Mouse (Mus musculus): ENCODE data around the gene Gfy.

Gene Gfy

GRCm38 (mm10) chr7:45148534-45149098, 30.8 kb downstream of the Gfy start:
- DNase-seq (ENCODE audit: low spot score), result no peak

DNA sequence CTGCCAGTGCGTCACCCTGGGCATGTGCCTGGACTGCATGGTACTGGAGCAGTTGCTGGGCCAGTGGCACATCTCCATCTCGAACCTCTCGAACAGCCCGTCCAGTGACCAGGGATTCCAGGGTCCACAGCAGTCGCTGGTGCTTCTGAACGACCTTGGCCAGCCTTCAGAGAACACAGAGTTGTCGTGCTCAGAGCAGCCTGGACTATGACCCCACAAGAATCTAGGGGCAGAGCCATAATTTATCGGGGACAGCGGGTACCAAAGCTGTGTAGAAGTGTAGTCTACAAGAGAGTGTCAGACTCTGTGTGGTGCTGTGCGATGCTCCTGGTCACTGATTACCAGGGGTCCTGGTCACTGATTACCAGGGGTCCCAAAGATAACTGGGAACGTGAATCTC, 31.5 kb downstream of the Gfy start:
- no peak for DNase-seq (ENCODE audit: low spot score)

DNA sequence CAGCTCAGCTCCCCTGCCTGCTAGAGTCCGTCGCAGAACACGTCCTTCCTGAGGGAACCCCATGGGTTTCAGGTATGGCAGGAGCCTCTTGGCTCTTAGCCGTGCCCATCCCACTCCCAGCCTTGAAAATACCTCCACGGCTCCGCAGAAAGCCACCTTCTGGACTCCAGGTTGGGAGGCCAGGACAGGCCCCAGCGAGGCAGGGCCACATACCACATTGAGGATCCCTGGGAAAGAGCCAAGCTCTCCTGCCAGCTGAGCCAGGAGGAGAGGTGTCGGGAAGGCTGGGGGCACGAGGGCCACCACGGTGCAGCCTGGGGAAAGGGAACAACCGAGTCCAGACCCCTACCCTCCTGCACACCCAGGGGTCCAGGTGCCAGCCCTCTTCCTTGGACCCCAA, 32.1 kb downstream of the Gfy start:
- DNase-seq (ENCODE audit: low spot score), result no peak

GRCm38 (mm10) chr7:45145460-45145859, 33.9 kb downstream of the Gfy start:
- DNase-seq (ENCODE audit: low spot score), result no peak

DNA sequence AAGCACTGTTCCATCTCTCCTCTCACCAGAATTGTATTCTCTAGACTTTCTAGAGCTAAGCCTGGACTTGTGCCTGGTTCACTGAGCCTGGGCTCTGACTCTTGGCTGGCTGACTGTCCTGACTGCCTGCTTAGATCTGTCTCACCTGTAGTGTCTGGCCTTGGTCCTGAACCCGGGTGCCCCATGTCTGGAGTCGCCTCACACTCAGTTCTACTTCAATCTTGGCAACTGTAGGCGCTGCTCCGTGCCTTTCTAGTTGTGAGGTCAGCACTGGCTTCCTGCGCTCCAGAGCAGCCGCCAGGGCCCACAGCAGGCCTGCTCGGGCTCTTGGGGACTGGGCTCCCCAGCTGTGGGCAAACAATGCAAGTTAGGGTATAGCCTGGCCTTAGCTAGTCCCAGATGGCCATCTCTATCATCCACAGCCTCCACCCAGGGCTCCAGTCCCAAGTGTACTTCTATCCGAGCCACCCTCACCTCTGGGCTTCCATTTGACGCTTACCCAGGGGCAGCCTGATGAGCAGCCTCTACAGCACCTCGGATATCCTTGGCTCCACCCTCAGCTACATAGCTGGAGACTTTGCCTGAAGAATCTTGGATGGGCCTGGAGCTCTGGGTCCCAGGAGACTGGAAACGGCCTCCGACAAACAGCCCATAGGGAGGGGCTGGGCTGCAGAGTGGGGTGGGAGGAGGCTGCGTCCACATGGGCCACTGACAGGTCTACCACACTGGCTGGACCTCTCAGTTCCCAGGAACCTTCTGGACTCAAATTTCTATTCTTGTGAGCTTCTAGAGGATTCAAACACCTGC, 34.8 kb downstream of the Gfy start:
- DNase-seq (ENCODE audit: low spot score), result no peak

DNA sequence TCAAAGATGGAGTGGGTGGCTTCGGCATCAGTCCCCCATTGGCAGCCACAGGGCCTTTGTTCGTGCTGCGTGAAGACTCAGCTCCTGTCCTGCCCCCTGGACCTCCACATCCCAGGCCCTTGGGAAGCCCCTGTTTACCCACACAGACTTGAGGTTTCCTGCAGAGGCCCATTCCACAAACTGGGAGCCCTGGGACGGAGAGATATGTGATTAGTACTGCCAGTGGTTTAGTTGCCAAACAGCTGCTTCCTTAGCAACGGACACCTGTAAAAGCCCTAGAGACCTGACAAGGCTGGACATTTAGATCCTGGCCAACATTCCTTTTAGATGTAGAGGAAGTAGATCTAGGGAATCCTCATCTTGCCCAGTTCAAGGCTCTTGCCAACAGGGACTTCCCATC, 37.5 kb downstream of the Gfy start:
- no peak for DNase-seq (ENCODE audit: low spot score)

- no peak for DNase-seq (ENCODE audit: low spot score)
Observed at GRCm38 (mm10) chr7:45141319-45141718, 38.0 kb downstream of the Gfy start.

- DNase-seq (ENCODE audit: low spot score), result no peak
Observed at GRCm38 (mm10) chr7:45139904-45140723, 39.3 kb downstream of the Gfy start.

DNA sequence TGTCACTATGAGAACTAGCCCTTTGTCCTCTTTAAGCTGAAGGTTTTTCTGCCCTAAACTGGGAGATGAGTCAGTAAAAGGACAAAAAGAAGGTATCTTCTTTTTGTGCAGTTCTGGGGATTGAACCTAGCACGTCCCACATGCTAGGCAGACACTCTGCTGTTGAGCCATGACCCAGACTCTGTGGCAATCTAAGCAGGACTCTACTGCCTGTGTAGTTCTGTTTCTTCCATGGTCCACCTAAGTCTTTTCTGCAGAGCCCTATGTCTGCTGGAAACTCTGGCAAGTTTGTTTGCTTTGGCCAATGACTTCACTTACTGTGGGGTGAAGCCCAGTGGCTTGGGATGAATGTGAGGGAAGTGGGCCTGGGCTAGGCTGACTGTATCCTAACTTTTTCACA, 41.0 kb downstream of the Gfy start:
- DNase-seq (ENCODE audit: low spot score), result no peak

GRCm38 (mm10) chr7:45137171-45138006, 42.0 kb downstream of the Gfy start:
- DNase-seq (ENCODE audit: low spot score), result no peak

GRCm38 (mm10) chr7:45135993-45136567, 43.3 kb downstream of the Gfy start, which contains the start of the genes Gm45713 and Flt3l:
Gene Gm45713, minus strand, starts transcription at chr7:45136231.
Gene Flt3l, minus strand, starts transcription at chr7:45136432.
- DNase-seq (ENCODE audit: low spot score), result peak; percentile 93

DNA sequence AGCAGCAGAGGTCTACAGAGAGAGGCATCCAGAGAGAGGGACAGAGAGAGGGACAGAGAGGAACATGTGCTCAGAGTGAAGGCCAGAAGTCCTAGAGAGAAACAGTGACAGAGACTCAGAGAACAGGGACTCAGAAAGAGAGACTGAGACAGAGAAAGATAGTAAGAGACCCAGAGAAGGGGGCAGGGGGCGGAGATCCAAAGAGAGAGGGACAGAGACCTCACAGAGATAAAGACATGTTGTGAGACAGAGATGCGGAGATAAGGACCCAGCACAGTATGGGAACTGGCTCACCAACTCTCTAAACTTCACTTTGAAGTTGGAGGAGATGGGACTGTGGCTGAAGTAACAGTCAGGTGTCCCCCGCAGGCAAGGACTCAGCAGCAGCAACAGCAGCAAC, 44.0 kb downstream of the Gfy start:
- DNase-seq (ENCODE audit: low spot score), result no peak

- DNase-seq (ENCODE audit: low spot score), result no peak
Observed at GRCm38 (mm10) chr7:45134544-45135026, 44.8 kb downstream of the Gfy start.

DNA sequence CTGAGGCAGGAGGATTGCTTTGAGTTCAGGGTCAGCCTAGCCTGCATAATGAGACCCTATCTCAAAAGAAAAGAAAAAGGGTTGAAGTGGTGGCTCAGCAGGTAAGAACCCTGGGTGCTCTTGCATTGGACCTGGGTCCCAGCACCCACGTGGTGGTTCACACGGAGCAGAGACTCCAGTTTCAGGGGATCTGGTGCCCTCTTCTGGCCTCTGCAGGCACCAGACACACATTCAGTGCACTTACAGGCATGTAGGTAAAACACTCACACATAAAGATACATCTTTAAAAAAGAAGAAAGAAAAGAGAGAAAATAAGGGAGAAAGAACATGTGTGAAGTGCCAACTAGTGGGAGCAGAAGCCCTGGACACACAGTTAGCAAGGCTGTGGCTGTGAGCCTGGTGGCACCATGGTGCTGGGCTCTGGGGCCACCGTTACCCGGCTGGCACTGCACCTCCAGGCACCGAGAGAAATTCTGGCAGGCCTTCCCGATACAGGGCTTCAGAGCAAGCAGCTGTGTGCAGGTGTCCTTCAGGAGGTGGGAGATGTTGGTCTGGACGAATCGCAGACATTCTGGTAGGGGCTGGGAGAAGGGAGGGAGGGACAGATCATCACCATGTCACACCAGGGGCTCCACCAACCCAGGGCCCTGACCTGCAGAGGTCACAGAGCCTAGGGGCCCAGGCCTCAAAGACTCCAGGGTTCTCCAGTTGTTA, 45.8 kb downstream of the Gfy start:
- no peak for DNase-seq (ENCODE audit: low spot score)

GRCm38 (mm10) chr7:45131850-45132249, 47.5 kb downstream of the Gfy start:
- no peak for DNase-seq (ENCODE audit: low spot score)

DNA sequence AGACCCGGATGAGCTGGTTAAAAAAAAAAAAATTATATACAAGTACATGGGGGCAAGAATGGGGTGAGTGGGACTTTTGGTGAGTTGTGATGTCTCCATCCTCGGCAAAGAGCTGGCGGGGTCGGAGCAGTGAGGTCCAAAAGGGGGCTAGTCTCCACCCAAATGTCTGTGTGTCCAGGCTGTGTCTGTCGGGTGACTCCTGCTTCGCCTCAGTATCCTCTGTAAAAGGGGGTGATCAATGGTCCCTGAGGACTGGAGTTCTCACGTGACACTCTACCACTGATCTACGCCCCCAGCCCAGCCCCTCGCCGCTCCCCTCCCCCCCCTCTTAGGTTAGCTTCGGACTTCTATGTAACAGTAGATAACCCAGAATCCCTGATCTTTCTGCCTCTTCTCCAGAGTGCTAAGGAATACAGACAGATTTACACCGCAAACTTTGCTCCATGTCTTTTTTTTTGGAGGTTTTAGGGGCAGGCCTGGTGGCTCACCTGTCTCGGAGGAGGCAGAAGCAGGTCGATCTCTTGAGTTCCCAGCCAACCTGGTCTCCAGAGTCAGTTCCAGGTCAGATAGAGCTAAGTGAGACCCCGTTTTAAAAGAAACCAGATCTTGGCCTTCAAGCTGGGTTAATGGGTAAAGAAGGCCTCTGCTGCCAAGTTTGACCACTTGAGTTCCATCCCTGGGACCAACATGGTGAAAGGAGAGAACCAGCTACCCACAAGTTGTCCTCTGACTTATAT, 49.4 kb downstream of the Gfy start:
- no peak for DNase-seq (ENCODE audit: low spot score)

GRCm38 (mm10) chr7:45129318-45129717, 50.1 kb downstream of the Gfy start:
- peak; percentile 33 for DNase-seq (ENCODE audit: low spot score)

DNA sequence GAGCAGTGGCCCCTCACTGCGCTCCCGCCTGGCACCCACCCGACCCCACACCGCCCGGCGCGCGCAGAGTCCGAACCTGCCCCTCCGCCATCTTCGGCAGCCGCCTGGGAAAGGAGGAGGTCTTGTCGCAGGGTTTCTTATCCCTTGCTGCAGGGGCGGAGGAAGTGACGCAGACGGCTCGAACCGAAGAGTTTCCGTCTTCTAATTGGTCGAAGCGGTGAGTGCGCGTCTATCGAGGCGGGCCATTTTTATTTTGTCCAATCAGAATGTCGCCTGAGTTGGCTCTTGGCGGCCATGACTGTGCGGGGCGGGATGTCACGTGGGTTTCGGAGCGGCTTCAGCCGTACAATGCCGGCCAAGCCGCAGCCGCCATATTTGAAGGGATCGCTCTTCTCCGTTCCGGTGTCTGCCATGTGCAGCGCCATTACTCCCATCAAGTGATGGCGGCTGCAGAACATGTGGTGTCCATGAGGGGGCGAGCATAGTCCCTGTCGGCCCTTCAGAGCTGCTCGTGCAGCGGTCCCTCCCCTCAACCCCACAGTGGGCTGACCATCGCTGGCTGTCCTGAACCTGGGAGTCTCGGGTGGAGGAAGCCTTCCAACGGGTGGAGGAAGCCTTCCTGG, 50.6 kb downstream of the Gfy start, which contains the start of gene Rpl13a:
TSS of gene Rpl13a (minus strand) at position 138 of the 623 bp plus-strand sequence.
- DNase-seq (ENCODE audit: low spot score), result peak; percentile 92

- DNase-seq (ENCODE audit: low spot score), result no peak
Observed at GRCm38 (mm10) chr7:45127700-45128224, 51.6 kb downstream of the Gfy start.

All from ovary, postnatal 10 days (tissue).